Mouse (Mus musculus) forebrain, embryonic 14.5 days (tissue): ENCODE data around the gene Ppp1r3a. TPM values are rescaled to one million over a fixed set of nuclear protein-coding genes. Genes with fewer than 3 reads are reported as not detected.
"Not testable (repeated sequence)": the region's sequence is repeated elsewhere in the genome, so short reads cannot be mapped to it uniquely, and the experiment has no call there.

Source experiments
- ATAC-seq: fragments of 200-750 bp; cut with Nextera tagmentation; 2 replicates; pipeline ENCODE4 v1.8.0; 2017; ENCODE audit warnings: mild to moderate bottlenecking, moderate library complexity
- DNase-seq: peaks from one replicate; pipeline ENCODE4 v3.0.0-alpha.2; 2015; ENCODE audit warnings: low spot score
- H3K27ac ChIP-seq: fragments of 300-500 bp; sonication (generic); 2 replicates; pipeline ENCODE4 v1.5.1; 2014; ENCODE audit warnings: low read depth, mild to moderate bottlenecking, control low read depth, low read length, moderate library complexity
- H3K27me3 ChIP-seq: fragments of 300-500 bp; sonication (generic); replicated peaks from 2 replicates; pipeline ENCODE4 v1.6.1; 2014; ENCODE audit warnings: low read length, control low read depth, mixed read lengths; ENCODE audit not compliant: control insufficient read depth, insufficient read depth
- H3K36me3 ChIP-seq: fragments of 300-500 bp; sonication (generic); 2 replicates; pipeline ENCODE4 v1.6.1; 2014; ENCODE audit warnings: low read length, control low read depth; ENCODE audit not compliant: control insufficient read depth, insufficient read depth
- H3K4me1 ChIP-seq: fragments of 300-500 bp; sonication (generic); 2 replicates; pipeline ENCODE4 v1.6.1; 2014; ENCODE audit warnings: antibody characterized with exemption, low read length, control low read depth; ENCODE audit not compliant: control insufficient read depth, insufficient read depth
- H3K4me2 ChIP-seq: fragments of 300-500 bp; sonication (generic); 2 replicates; pipeline ENCODE4 v1.6.1; 2014; ENCODE audit warnings: mild to moderate bottlenecking, control low read depth, low read length
- H3K4me3 ChIP-seq: fragments of 300-500 bp; sonication (generic); 2 replicates; pipeline ENCODE4 v1.5.1; 2014; ENCODE audit warnings: low read depth, low read length, control low read depth
- H3K9ac ChIP-seq: fragments of 300-500 bp; sonication (generic); 2 replicates; pipeline ENCODE4 v1.6.1; 2014; ENCODE audit warnings: mild to moderate bottlenecking, low read length, control low read depth, moderate library complexity
- H3K9me3 ChIP-seq: fragments of 300-500 bp; sonication (generic); replicated peaks from 2 replicates; pipeline ENCODE4 v1.6.1; 2016; ENCODE audit warnings: low read length, control low read depth, mixed read lengths; ENCODE audit not compliant: control insufficient read depth
- WGBS: fragments of 180-500 bp; shearing (Covaris S2); extraction: QIAGEN DNeasy Blood & Tissue Kit; methylation state at CpG from one replicate; pipeline ENCODE4 v1.1.7; 2014; 5-methylcytosine and 5-hydroxymethylcytosine counted together
- polyA plus RNA-seq: library from polyadenylated mRNA; unstranded; fragments of >200 nt; fragmentation: Nextera tagmentation; extraction: Ambion mirVana; gene quantifications from 2 replicates; pipeline ENCODE4 v1.2.1, GENCODE M21; 2014

Ppp1r3a gene
- polyA plus RNA-seq, 1 experiment from 2014 or later, result not detected

GRCm38 (mm10) chr6:14731011-14731410, 24.1 kb downstream of the Ppp1r3a start:
- ATAC-seq (no peak), DNase-seq (no peak)
- Histone ChIP-seq H3K9ac (no peak overlapping the region), H3K4me2 (no peak overlapping the region), H3K27ac (no peak overlapping the region), H3K4me1 (no peaks in the 10 kb centered on the region), H3K9me3 (no peaks in the 10 kb centered on the region), H3K36me3 (no peaks in the 10 kb centered on the region), H3K4me3 (no peak overlapping the region), H3K27me3 (no peaks in the 10 kb centered on the region)
- 82% methylated on average over 5 of the region's 5 CpGs for WGBS

DNA sequence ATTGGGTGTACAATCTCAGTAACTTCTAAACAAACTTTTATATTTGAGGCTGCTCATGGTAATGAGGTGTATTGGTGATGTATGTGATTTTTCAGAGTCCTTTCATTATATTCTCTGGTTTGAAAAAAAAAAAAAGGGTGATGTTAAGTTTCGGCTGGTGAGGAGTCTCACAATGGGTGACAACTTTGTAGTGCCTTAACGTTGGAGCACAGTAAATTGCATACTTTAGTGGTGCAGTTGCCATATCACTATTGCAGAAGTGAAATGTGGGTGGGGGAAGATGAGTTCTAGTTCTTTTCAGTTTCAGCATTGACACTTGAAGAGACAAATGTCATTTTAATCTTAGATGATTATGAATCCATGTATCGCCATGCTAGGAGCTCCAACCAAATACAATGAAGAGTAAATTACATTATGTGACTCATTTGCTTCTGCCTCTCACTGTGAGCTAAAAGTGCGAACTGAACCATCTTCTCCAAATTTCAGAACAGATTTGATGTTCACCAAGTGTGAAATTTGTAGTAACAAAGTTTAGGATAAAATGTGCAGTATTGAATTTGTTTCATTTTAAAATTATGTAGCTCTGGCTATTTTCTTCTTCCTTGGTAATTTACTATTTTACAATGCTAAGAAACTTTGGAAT, 34.2 kb downstream of the Ppp1r3a start:
- Histone ChIP-seq H3K4me1 (peaks cover 6% of the 10 kb centered on the region; the same call in 1 of the 2 replicates), H3K9me3 (no peaks in the 10 kb centered on the region), H3K27ac (peak overlapping the region; percentile 33; the same call in 1 of the 2 replicates), H3K9ac (no peak overlapping the region), H3K4me2 (no peak overlapping the region), H3K4me3 (no peak overlapping the region), H3K27me3 (no peaks in the 10 kb centered on the region), H3K36me3 (no peaks in the 10 kb centered on the region)
- DNase-seq (peak; percentile 2), ATAC-seq (peak; percentile 63)
- WGBS, result 49% methylated on average over 4 of the region's 4 CpGs

DNA sequence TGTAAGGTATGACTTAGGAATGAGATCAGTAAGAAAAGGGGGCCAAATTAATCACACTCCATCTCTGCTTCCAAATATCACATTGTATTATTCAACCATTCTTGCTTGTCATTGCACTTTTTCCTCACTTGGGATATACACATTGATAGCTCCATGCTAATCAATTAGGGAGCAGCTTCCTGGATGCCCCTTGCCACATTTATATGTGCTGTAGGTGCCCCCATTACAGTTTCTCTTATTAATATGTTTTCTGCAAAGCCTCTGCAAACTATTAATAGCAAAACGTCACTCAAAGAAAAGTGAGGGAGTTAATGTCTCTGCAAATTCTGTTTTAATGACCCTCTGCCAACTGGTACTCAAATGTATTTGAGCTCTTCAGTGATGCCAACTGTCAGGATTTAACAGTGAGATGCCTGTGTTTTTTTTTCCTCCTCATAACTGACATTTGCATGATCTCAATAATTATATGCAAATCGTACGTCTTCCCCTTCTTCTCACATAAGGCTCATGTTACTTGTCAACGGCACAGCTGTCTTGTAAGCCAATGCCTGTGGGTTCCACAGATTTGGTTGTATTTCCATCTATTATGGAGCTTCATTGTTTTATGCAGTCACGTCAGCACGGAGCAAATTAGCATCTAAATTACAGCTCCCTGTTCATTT, 34.8 kb downstream of the Ppp1r3a start:
- H3K4me2 ChIP-seq, result no peak overlapping the region
- DNase-seq (peak; percentile 85), ATAC-seq (peak; percentile 96)
- H3K4me1 ChIP-seq, result peaks cover 6% of the 10 kb centered on the region; the same call in 1 of the 2 replicates
- no peak overlapping the region for H3K9ac ChIP-seq
- H3K27ac ChIP-seq, result peak overlapping the region; percentile 33; the same call in 1 of the 2 replicates
- no peaks in the 10 kb centered on the region for H3K27me3 ChIP-seq
- no peaks in the 10 kb centered on the region for H3K36me3 ChIP-seq
- no peak overlapping the region for H3K4me3 ChIP-seq
- WGBS, result 21% methylated on average over 6 of the region's 6 CpGs
- no peaks in the 10 kb centered on the region for H3K9me3 ChIP-seq

GRCm38 (mm10) chr6:14715129-14715989, 39.7 kb downstream of the Ppp1r3a start:
- Histone ChIP-seq H3K27me3 (no peaks in the 10 kb centered on the region), H3K4me2 (no peak overlapping the region), H3K9me3 (no peaks in the 10 kb centered on the region), H3K36me3 (no peaks in the 10 kb centered on the region), H3K9ac (no peak overlapping the region), H3K27ac (no peak overlapping the region), H3K4me1 (peaks cover 1% of the 10 kb centered on the region; the same call in 1 of the 2 replicates), H3K4me3 (no peak overlapping the region)
- 92% methylated on average over 4 of the region's 4 CpGs for WGBS
- DNase-seq (no peak), ATAC-seq (no peak)

DNA sequence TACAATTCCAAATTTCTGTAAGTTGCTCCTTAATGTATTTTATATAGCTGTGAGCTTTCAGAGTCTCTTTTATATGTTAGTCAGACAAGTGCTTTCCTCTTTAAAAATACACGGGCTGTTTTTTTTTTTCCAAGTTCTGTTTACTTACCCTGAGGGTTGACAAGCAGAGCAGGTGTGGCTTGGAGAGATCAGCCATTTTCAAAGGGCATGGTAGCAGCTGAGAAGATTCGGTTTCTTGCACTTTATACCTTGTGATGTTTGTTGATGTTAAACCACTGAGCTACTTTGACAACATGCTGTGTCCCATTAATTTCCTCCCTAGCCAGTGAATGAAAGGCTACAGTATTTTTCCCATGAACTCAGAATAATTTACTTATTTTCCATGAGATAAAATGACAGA, 42.9 kb downstream of the Ppp1r3a start:
- no peak for ATAC-seq
- Histone ChIP-seq H3K9ac (no peak overlapping the region), H3K27me3 (no peaks in the 10 kb centered on the region), H3K4me3 (no peak overlapping the region), H3K36me3 (no peaks in the 10 kb centered on the region), H3K27ac (no peak overlapping the region), H3K9me3 (no peaks in the 10 kb centered on the region), H3K4me2 (no peak overlapping the region), H3K4me1 (no peaks in the 10 kb centered on the region)
- no peak for DNase-seq
- 66% methylated on average over 2 of the region's 2 CpGs for WGBS

- no peak overlapping the region for H3K4me3 ChIP-seq
- DNase-seq (no peak), ATAC-seq (no peak)
- no peaks in the 10 kb centered on the region for H3K9me3 ChIP-seq
- no peak overlapping the region for H3K4me2 ChIP-seq
- H3K9ac ChIP-seq, result no peak overlapping the region
- H3K36me3 ChIP-seq, result no peaks in the 10 kb centered on the region
- no peaks in the 10 kb centered on the region for H3K4me1 ChIP-seq
- no peak overlapping the region for H3K27ac ChIP-seq
- H3K27me3 ChIP-seq, result no peaks in the 10 kb centered on the region
Observed at GRCm38 (mm10) chr6:14700030-14700429, 55.0 kb downstream of the Ppp1r3a start.

DNA sequence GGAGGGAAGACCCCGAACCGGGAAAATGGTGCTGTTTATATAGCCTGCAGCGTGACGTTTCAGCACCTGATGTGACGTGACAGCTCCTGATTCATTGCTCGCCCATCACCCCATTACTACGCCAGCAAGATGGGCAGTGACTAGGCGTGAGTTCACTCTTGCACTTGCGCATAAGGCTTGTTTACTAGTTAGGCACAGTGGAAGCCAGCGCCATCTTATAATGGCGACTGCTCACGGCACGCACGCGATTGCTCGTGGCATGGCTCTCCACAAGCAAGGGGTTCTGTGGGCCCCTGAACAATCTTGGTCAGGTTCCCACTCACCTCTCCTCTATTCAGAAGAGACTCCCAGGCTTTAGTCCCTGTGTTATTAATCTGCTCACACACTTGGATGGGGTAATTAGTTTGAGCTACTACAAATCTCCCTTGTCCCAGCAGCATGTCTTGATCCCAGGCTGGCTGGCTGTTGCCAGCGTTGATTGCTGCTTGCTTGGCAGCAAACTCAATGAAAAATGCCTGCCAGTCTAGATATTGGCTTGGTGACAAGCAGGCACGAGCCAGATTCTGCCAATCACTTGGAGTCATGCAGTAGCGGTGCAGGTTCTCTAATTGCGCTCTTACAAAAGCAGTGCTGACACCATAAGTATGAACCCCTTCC, 75.7 kb downstream of the Ppp1r3a start:
- H3K4me1 ChIP-seq, H3K9me3 ChIP-seq, H3K4me2 ChIP-seq, H3K27me3 ChIP-seq, H3K36me3 ChIP-seq, H3K9ac ChIP-seq, H3K4me3 ChIP-seq: not testable (repeated sequence)
- DNase-seq (peak; percentile 88), ATAC-seq (peak; percentile 91)
- peak overlapping the region; percentile 27; the same call in 1 of the 2 replicates for H3K27ac ChIP-seq
- 66% methylated on average over 20 of the region's 20 CpGs for WGBS

GRCm38 (mm10) chr6:14668966-14669365, 86.1 kb downstream of the Ppp1r3a start:
- H3K27ac ChIP-seq, H3K4me1 ChIP-seq, H3K4me2 ChIP-seq, H3K27me3 ChIP-seq, DNase-seq, ATAC-seq, H3K4me3 ChIP-seq, H3K9ac ChIP-seq, H3K9me3 ChIP-seq, H3K36me3 ChIP-seq: not testable (repeated sequence)
- 93% methylated on average over 2 of the region's 2 CpGs for WGBS
